Mouse (Mus musculus): ENCODE measurements at regions not wholly inside any gene's neighbourhood (a gene's known extent, or its start where the extent isn't known, plus 50 kb on each side); places are given as distances from the start of the nearest gene placed in this dataset.

- no peaks in the 10 kb centered on the region for H3K27me3 ChIP-seq (ENCODE audit: control insufficient read depth)
- H3K4me1 ChIP-seq (ENCODE audit: control insufficient read depth): no peaks in the 10 kb centered on the region
- no peaks in the 10 kb centered on the region for H3K9me3 ChIP-seq (ENCODE audit: control insufficient read depth, low read length)
- H3K4me3 ChIP-seq (replicated peaks): no peak overlapping the region
- H3K36me3 ChIP-seq (ENCODE audit: control insufficient read depth): no peaks in the 10 kb centered on the region
- no peak for TF ChIP-seq TAL1 (IDR thresholded peaks at IDR 0.05; ENCODE audit: low read length)
- TF ChIP-seq GATA1 (IDR thresholded peaks at IDR 0.05; ENCODE audit: low read length): no peak
Measured at GRCm38 (mm10) chr5:148609506-148609880, 56.9 kb upstream of the Ubl3 start.

GRCm38 (mm10) chr5:148608857-148609505, 56.4 kb upstream of the Ubl3 start:
- H3K9me3 ChIP-seq (ENCODE audit: control insufficient read depth, low read length): no peaks in the 10 kb centered on the region
- no peaks in the 10 kb centered on the region for H3K27me3 ChIP-seq (ENCODE audit: control insufficient read depth)
- no peak overlapping the region for H3K4me3 ChIP-seq (replicated peaks)
- no peaks in the 10 kb centered on the region for H3K36me3 ChIP-seq (ENCODE audit: control insufficient read depth)
- H3K4me1 ChIP-seq (ENCODE audit: control insufficient read depth): no peaks in the 10 kb centered on the region
- TF ChIP-seq TAL1 (IDR thresholded peaks at IDR 0.05; ENCODE audit: low read length) (no peak), GATA1 (IDR thresholded peaks at IDR 0.05; ENCODE audit: low read length) (no peak)

GRCm38 (mm10) chr5:148608178-148608577, 55.6 kb upstream of the Ubl3 start:
- Histone ChIP-seq H3K27me3 (ENCODE audit: control insufficient read depth) (no peaks in the 10 kb centered on the region), H3K4me1 (ENCODE audit: control insufficient read depth) (no peaks in the 10 kb centered on the region), H3K36me3 (ENCODE audit: control insufficient read depth) (no peaks in the 10 kb centered on the region), H3K4me3 (replicated peaks) (no peak overlapping the region), H3K9me3 (ENCODE audit: control insufficient read depth, low read length) (no peaks in the 10 kb centered on the region)
- TF ChIP-seq GATA1 (IDR thresholded peaks at IDR 0.05; ENCODE audit: low read length) (no peak), TAL1 (IDR thresholded peaks at IDR 0.05; ENCODE audit: low read length) (no peak)

GRCm38 (mm10) chr5:148605730-148606129, 53.1 kb upstream of the Ubl3 start:
- no peaks in the 10 kb centered on the region for H3K4me1 ChIP-seq (ENCODE audit: control insufficient read depth)
- H3K27me3 ChIP-seq (ENCODE audit: control insufficient read depth): no peaks in the 10 kb centered on the region
- H3K4me3 ChIP-seq (replicated peaks): no peak overlapping the region
- H3K9me3 ChIP-seq (ENCODE audit: control insufficient read depth, low read length): no peaks in the 10 kb centered on the region; the same call in 1 of the 2 replicates
- TF ChIP-seq GATA1 (IDR thresholded peaks at IDR 0.05; ENCODE audit: low read length): no peak
- no peak for TF ChIP-seq TAL1 (IDR thresholded peaks at IDR 0.05; ENCODE audit: low read length)
- H3K36me3 ChIP-seq (ENCODE audit: control insufficient read depth): no peaks in the 10 kb centered on the region

Measured in erythroblast, embryonic 14.5 days (primary cell).